Mouse (Mus musculus) inflammation-experienced regulatory T-cells, adult 6 months (primary cell): ENCODE measurements around the gene Zbtb48. TPM values are rescaled to one million over a fixed set of nuclear protein-coding genes. Genes with fewer than 3 reads are reported as not detected.

ENCODE experiments used
- polyA plus RNA-seq, 3 experiments: library from polyadenylated mRNA; unstranded; fragments of 100-300 nt; shearing (Covaris generic); gene quantifications; one replicate each; pipeline ENCODE4 v1.2.1; 2017

Gene Zbtb48
- polyA plus RNA-seq, 3 experiments from 2014 or later: 16.2 to 26.3 (median 18.9) TPM

Other genes starting within 250 kb of the Zbtb48 start
- 10 to 100 TPM; 39.6 to 58.9 (median 48.7) TPM for gene Camta1, start 165.8 kb downstream of the Zbtb48 start, polyA plus RNA-seq
- 10 to 100 TPM; 28.1 to 33.8 (median 33.5) TPM for gene Dnajc11, start 94.0 kb downstream of the Zbtb48 start, polyA plus RNA-seq
- gene Thap3, start 38.7 kb downstream of the Zbtb48 start, polyA plus RNA-seq: 100 to 1,000 TPM; 107 to 167 (median 117) TPM
- gene Phf13, start 31.4 kb downstream of the Zbtb48 start, polyA plus RNA-seq: 1 to 10 TPM; 3.2 to 4.6 (median 4.2) TPM
- 1 to 10 TPM; 3.0 to 4.2 (median 3.6) TPM for gene Klhl21, start 18.9 kb downstream of the Zbtb48 start, polyA plus RNA-seq
- not detected for gene Tas1r1, start 10.9 kb upstream of the Zbtb48 start, polyA plus RNA-seq
- 10 to 100 TPM in 2 of 3 experiments, 1 to 10 TPM in 1; 7.7 to 22.5 (median 10.2) TPM for gene Nol9, start 11.7 kb upstream of the Zbtb48 start, polyA plus RNA-seq
- 1 to 10 TPM; 2.5 to 3.7 (median 2.9) TPM for gene Plekhg5, start 44.8 kb upstream of the Zbtb48 start, polyA plus RNA-seq
- 100 to 1,000 TPM; 125 to 133 (median 127) TPM for gene Tnfrsf25, start 88.3 kb upstream of the Zbtb48 start, polyA plus RNA-seq
- gene Espn, start 124.7 kb upstream of the Zbtb48 start, polyA plus RNA-seq: 10 to 100 TPM in 1 of 3 experiments, 1 to 10 TPM in 2; 6.0 to 13.1 (median 9.7) TPM
- gene Hes2, start 131.2 kb upstream of the Zbtb48 start, polyA plus RNA-seq: not detected
- gene Acot7, start 150.5 kb upstream of the Zbtb48 start, polyA plus RNA-seq: 100 to 1,000 TPM; 124 to 249 (median 126) TPM
- under 1 TPM in 1 of 3 experiments, not detected in 2; 0.15 TPM for gene Gpr153, start 246.6 kb upstream of the Zbtb48 start, polyA plus RNA-seq